Mouse (Mus musculus) thymus, postnatal 10 days (tissue): ENCODE measurements around the gene Speer4b.
"Not testable (repeated sequence)": the region's sequence is repeated elsewhere in the genome, so short reads cannot be mapped to it uniquely, and the experiment has no call there.

Experiments
- DNase-seq, 2 experiments: peaks; one replicate each; pipeline ENCODE4 v3.0.0; 2021; ENCODE audit warnings: low spot score in 2 of 2

Speer4b gene

DNA sequence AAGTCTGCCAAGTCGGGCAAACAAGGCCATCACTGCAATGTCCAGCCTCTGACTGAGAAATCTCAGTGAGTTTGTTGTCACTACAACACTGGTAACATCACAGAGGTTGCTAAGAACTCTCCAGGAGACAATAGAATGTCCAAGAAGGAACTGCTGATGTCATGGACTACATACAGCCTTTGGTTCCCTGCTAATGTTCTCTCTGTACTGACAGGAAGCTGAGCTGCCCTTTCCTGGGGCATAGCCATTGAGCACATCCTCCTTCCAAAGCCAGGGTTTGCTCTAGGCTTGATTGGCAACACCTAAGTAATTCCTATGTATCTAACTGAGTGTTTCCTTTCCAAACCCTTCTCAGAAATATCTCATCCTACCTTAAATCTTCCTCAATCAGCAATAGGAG lies at the start of gene Speer4b:
TSS of gene Speer4b (minus strand) at position 101 of the 400 bp plus-strand sequence.
- DNase-seq = not testable (repeated sequence)

GRCm38 (mm10) chr5:27549291-27549690 lies 48.1 kb upstream of the Speer4b start:
- no peak for DNase-seq

- DNase-seq = no peak
Observed at GRCm38 (mm10) chr5:27544816-27545270, 43.6 kb upstream of the Speer4b start.

DNA sequence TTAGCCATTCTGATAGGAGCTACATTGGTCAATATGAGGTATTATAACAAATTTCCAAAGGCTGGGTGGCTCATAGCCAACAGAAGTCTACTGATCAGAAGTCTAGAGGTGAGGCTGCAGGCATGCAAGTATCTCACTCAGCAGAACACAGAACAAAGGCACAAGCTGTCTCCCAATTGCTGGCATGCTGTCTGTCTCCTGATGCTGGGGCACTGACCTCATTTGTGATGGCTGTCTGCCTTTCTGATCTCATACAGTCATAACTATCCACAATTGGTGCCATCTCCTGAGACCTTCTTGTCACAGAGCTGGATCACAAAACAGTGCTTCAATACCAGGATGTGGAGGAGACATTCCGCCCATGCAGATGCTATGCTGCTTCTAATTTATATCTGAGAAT lies 25.7 kb upstream of the Speer4b start:
- DNase-seq = no peak

DNA sequence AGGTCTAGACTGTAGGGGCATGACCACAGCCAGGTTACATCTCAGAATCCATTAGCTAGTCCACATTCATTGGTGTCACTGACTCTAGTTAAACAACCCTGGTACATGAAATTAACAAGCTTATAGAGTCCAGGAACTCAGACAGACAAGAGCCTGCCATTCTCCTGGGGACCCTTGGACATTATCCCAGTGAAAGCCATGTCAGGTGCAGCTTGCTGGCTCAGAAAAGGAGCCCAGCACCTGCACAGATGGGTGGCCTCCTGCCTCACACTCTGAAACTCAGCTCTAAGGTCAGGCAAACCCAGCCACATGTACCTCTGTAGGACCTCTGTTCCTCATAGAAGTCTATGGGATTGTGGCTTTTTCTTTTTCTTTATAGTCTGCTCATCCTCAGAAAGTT lies 17.5 kb upstream of the Speer4b start:
- no peak for DNase-seq

DNA sequence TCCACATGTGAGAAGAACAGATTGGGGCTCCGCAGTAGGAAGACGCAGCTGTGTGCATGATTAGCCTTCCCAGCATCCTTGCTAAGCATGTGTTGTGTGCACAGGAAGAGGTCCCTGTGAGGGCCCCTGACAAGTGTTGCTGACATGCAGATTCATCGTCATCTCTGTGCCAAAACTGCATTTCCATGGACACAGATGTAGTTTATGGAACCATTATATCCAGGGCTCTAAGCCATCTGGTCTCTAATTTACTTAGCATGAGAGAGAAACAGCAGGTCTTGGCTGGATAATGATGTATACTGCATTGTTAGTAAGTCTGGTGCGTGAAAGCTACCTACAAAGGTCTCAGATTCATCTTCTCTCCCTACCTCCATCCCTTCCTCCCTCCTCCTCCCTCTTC lies 10.3 kb downstream of the Speer4b start:
- DNase-seq = no peak

- no peak for DNase-seq
Observed at GRCm38 (mm10) chr5:27486138-27486537, 15.1 kb downstream of the Speer4b start.

DNA sequence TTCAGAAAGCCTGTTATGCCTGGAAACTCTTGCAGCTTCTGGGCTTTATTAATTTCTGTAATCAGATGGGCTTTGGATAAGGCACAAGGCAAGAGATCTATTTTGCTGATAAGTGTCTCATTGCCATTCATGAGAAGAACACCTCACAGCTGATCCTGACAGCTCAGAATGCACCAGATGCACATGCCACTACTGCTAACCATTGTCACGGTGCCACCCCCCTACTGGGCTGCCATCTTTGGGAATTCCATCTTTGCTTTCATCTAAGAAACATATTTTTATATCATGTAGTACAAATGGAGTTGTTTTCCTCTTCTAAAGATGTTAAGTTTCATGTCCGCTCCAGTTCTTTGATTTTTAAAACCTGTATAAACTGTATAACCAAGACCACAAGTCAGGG lies 19.5 kb downstream of the Speer4b start:
- DNase-seq = no peak

- no peak for DNase-seq
Observed at GRCm38 (mm10) chr5:27474964-27475465, 26.2 kb downstream of the Speer4b start.

DNA sequence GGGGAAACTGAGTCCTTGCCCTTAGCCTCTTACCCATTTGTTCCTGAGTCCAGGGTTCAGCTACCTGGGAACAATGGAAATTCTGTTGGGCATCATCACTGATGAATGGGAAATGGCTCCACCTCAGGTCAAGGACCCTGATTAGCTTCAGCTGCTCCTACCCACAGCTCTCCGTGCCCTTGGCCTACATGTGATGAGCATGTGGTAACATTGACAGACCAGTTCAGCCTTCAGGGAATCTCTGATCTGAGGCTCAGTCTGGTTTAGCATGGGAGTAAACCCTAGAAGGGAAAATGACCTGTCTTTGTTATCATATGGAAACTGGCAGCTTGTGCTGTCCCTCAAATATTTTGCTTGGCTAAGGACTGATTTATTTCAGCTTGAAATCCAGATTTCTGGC lies 43.6 kb downstream of the Speer4b start:
- no peak for DNase-seq

DNA sequence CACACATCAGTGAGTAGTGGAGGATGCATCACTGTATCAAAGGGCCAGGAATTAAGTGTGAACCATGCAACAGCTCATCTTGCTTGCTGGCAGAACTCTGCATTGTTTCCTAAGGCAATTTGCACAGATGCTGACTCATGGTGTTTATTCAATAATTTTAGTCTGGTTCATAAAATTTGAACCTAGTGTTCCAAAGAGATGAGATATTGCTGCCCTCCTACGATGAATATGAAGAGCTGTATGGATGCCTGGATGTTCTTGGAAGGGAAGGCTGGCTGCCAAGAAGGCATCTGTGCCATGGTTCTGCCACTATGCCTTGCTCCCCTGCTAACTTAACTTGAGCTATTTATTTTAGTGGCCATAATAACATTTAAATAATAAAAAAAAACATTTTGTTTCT lies 44.3 kb downstream of the Speer4b start:
- no peak for DNase-seq

- DNase-seq = no peak
Observed at GRCm38 (mm10) chr5:27454386-27454785, 46.9 kb downstream of the Speer4b start.

- DNase-seq = no peak
Observed at GRCm38 (mm10) chr5:27453201-27453845, 47.9 kb downstream of the Speer4b start.
